In genomic region chr11:35697476-35697875, GRCm38 (mm10) we compare ENCODE assay signal across 17 mouse cellular contexts.
"Had no signal": no experiment of that assay in that cellular context is flagged by ENCODE, and none has a peak within 500 bp of the region (broad histone marks: within the 10 kb centered on the region; RNA-seq: fewer than 3 reads in every experiment).

No protein-coding gene starts in this region.

- ATAC-seq: intestine, embryonic 16.5 days; midbrain, embryonic 13.5 days had no signal

- H3K4me3 ChIP-seq: limb, embryonic 13.5 days; megakaryocyte, embryonic 14.5 days; midbrain, embryonic 13.5 days; myocyte; neural tube, embryonic 15.5 days had no signal

- H3K4me1 ChIP-seq: megakaryocyte, embryonic 14.5 days; midbrain, embryonic 13.5 days; neural tube, embryonic 15.5 days had no signal

- H3K27ac ChIP-seq: limb, embryonic 13.5 days; liver, embryonic 14.5 days; macrophage; midbrain, embryonic 13.5 days; neural tube, embryonic 15.5 days; stomach, postnatal 0 days had no signal

- H3K9me3 ChIP-seq: limb, embryonic 13.5 days; megakaryocyte, embryonic 14.5 days; midbrain, embryonic 13.5 days; neural tube, embryonic 15.5 days had no signal

- H3K9ac ChIP-seq: limb, embryonic 13.5 days; liver, embryonic 14.5 days; midbrain, embryonic 13.5 days; neural tube, embryonic 15.5 days had no signal

- DNase-seq: kidney, adult 2 months; kidney, postnatal 25 days; layer of hippocampus, adult 9-11 months; layer of hippocampus, postnatal 36 days; lung, adult 2 months; lung, postnatal 14 days; thymus, adult 18-20 months; thymus, postnatal 14 days had no signal

- H3K36me3 ChIP-seq: midbrain, embryonic 13.5 days; neural tube, embryonic 15.5 days had no signal

- H3K4me2 ChIP-seq: limb, embryonic 13.5 days; midbrain, embryonic 13.5 days; neural tube, embryonic 15.5 days had no signal

- H3K27me3 ChIP-seq: limb, embryonic 13.5 days; megakaryocyte, embryonic 14.5 days; neural tube, embryonic 15.5 days had no signal
